Comparison of ENCODE assay signal across 16 mouse cellular contexts in genomic region chr9:96982940-96983339, GRCm38 (mm10). TPM values are rescaled to one million over a fixed set of nuclear protein-coding genes. Genes with fewer than 3 reads are reported as not detected.
DNase-seq lines count a peak whose midpoint lies in the region; ATAC-seq lines count a peak whose summit lies in the region.
"Had no signal": no experiment of that assay in that cellular context is flagged by ENCODE, and none has a peak within 500 bp of the region (broad histone marks: within the 10 kb centered on the region; RNA-seq: fewer than 3 reads in every experiment).

No protein-coding gene starts in this region.

- ATAC-seq in heart, embryonic 14.5 days (ENCODE audit: insufficient number of reproducible peaks, insufficient read depth, low FRiP score, low read depth): no peak
- ATAC-seq in kidney, embryonic 14.5 days (ENCODE audit: low FRiP score, low TSS enrichment): no peak
- no peak for ATAC-seq in neural tube, embryonic 12.5 days (ENCODE audit: low FRiP score, low read depth)

- intact Hi-C loops in left cerebral cortex, postnatal 25 days (cut with DNase I): no loop called here

- DNase-seq in heart, adult 8-10 months (ENCODE audit: low spot score): no peak
- no peak for DNase-seq in kidney, adult 9 months
- no peak for DNase-seq in neural tube, embryonic 10.5 days (ENCODE audit: extremely low spot score, low spot score)
- DNase-seq in left cerebral cortex, postnatal 25 days (ENCODE audit: low spot score in 2 of 2): no peak
- DNase-seq: adrenal gland, adult 2 months; cerebellum, adult 9-10 months; gastrocnemius, postnatal 36 days; lung, postnatal 4 days; thymus, adult 2 months had no signal

- peak overlapping the region; percentile 35 to 63; a peak in 3 of 4 replicates for H3K27ac ChIP-seq in heart, embryonic 14.5 days (replicated peaks in 1 of 2; ENCODE audit: control insufficient read depth in 1 of 2, insufficient read depth in 1 of 2, low read depth in 2 of 2, low read length in 2 of 2)
- H3K27ac ChIP-seq in kidney, embryonic 14.5 days (ENCODE audit: low read depth, low read length): peak overlapping the region; percentile 43; the same call in 1 of the 2 replicates
- peak overlapping the region; percentile 62 for H3K27ac ChIP-seq in neural tube, embryonic 12.5 days
- H3K27ac ChIP-seq: embryonic facial prominence, embryonic 12.5 days had no signal

- no peaks in the 10 kb centered on the region for H3K27me3 ChIP-seq in heart, embryonic 14.5 days (ENCODE audit: control insufficient read depth, insufficient read depth, low read length)
- H3K27me3 ChIP-seq in kidney, embryonic 14.5 days (ENCODE audit: control insufficient read depth, insufficient read depth, low read length): no peaks in the 10 kb centered on the region
- H3K27me3 ChIP-seq in neural tube, embryonic 12.5 days (replicated peaks): no peaks in the 10 kb centered on the region
- H3K27me3 ChIP-seq: embryonic facial prominence, embryonic 12.5 days; limb, embryonic 13.5 days had no signal

- 37% methylated on average over 3 of the region's 3 CpGs for WGBS in heart, embryonic 14.5 days
- WGBS in kidney, embryonic 14.5 days: 12% methylated on average over 3 of the region's 3 CpGs
- WGBS in neural tube, embryonic 12.5 days: 44% methylated on average over 3 of the region's 3 CpGs

- H3K36me3 ChIP-seq in heart, embryonic 14.5 days (ENCODE audit: control insufficient read depth, insufficient read depth, low read length): no peaks in the 10 kb centered on the region
- H3K36me3 ChIP-seq in kidney, embryonic 14.5 days (ENCODE audit: control insufficient read depth, insufficient read depth, low read length): no peaks in the 10 kb centered on the region
- H3K36me3 ChIP-seq in neural tube, embryonic 12.5 days: no peaks in the 10 kb centered on the region
- H3K36me3 ChIP-seq: embryonic facial prominence, embryonic 12.5 days; limb, embryonic 13.5 days had no signal

- peaks cover 84 to 96% of the 10 kb centered on the region in 2 experiments for H3K4me1 ChIP-seq in heart, embryonic 14.5 days (ENCODE audit: control insufficient read depth in 2 of 2, insufficient read depth in 2 of 2, low read length in 2 of 2)
- H3K4me1 ChIP-seq in kidney, embryonic 14.5 days (ENCODE audit: control insufficient read depth, insufficient read depth, low read length): peaks cover 92% of the 10 kb centered on the region
- peaks cover 93% of the 10 kb centered on the region for H3K4me1 ChIP-seq in neural tube, embryonic 12.5 days

- H3K4me3 ChIP-seq in heart, embryonic 14.5 days (ENCODE audit: control insufficient read depth in 1 of 2, insufficient read depth in 1 of 2, low read depth in 1 of 2, low read length in 2 of 2): no peak overlapping the region
- no peak overlapping the region for H3K4me3 ChIP-seq in kidney, embryonic 14.5 days (ENCODE audit: low read length)
- H3K4me3 ChIP-seq in neural tube, embryonic 12.5 days: no peak overlapping the region
- H3K4me3 ChIP-seq: embryonic facial prominence, embryonic 12.5 days; limb, embryonic 13.5 days had no signal

- H3K4me2 ChIP-seq in heart, embryonic 14.5 days (ENCODE audit: low read length): peak overlapping the region; percentile 11; the same call in 1 of the 2 replicates
- no peak overlapping the region for H3K4me2 ChIP-seq in kidney, embryonic 14.5 days (replicated peaks; ENCODE audit: low read depth, low read length)
- H3K4me2 ChIP-seq in neural tube, embryonic 12.5 days (replicated peaks): no peak overlapping the region
- H3K4me2 ChIP-seq: embryonic facial prominence, embryonic 12.5 days; limb, embryonic 13.5 days had no signal

- H3K9ac ChIP-seq in heart, embryonic 14.5 days (ENCODE audit: low read length): peak overlapping the region; percentile 23; the same call in 1 of the 2 replicates
- H3K9ac ChIP-seq in kidney, embryonic 14.5 days (ENCODE audit: low read depth, low read length): no peak overlapping the region
- no peak overlapping the region for H3K9ac ChIP-seq in neural tube, embryonic 12.5 days
- H3K9ac ChIP-seq: embryonic facial prominence, embryonic 12.5 days; limb, embryonic 13.5 days had no signal

- no peaks in the 10 kb centered on the region for H3K9me3 ChIP-seq in heart, embryonic 14.5 days (ENCODE audit: control insufficient read depth, low read length)
- H3K9me3 ChIP-seq in kidney, embryonic 14.5 days (ENCODE audit: control insufficient read depth, low read length): no peaks in the 10 kb centered on the region
- H3K9me3 ChIP-seq in neural tube, embryonic 12.5 days: no peaks in the 10 kb centered on the region
- H3K9me3 ChIP-seq: embryonic facial prominence, embryonic 12.5 days; limb, embryonic 13.5 days had no signal

RNA-seq across cellular contexts. Expression of gene Spsb4, which starts 35.7 kb away (rescaled TPM):
- 41.9 and 46.3 TPM in 2 replicates for polyA plus RNA-seq in heart, embryonic 14.5 days (2014; fragmentation: Nextera tagmentation; extraction: Ambion mirVana)
- 1 to 10 TPM; 3.3 to 4.9 (median 4.3) TPM for total RNA-seq in heart, adult 8-10 months (2022)
- 42.0 and 55.6 TPM in 2 replicates for polyA plus RNA-seq in kidney, embryonic 14.5 days (2014; fragmentation: Nextera tagmentation; extraction: Ambion mirVana)
- polyA plus RNA-seq in neural tube, embryonic 12.5 days (2016; fragmentation: Nextera tagmentation; extraction: Ambion mirVana): 126 TPM in 2 replicates
- 1 to 10 TPM; 6.4 to 7.2 TPM for total RNA-seq in left cerebral cortex, postnatal 25 days (2021)
- total RNA-seq: CH12.LX; monocyte, adult 5-6 weeks had no signal
